Mouse (Mus musculus): ENCODE results near the gene Trpd52l3.

DNA sequence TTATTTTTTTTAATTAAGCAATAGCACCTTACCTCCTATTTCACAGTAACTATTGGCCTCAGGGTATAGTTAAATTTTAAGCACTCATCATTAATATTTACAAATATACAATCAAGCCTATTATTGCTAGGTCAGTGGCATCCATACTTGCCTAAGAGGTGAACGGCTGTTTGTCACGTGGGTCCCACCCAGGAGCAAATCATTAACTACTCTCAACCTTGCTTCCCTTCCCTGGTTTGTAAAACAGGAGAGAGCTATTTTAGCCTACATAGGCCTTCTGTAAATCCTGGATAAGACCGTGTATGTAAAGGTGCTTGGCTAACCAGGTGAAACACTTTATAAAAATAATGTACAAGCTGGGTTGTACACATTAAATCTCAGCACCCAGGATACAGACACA lies 35.6 kb upstream of the Trpd52l3 start:
- TF ChIP-seq CTCF (IDR thresholded peaks at IDR 0.05; ENCODE audit: low read depth) (no peak), EP300 (IDR thresholded peaks at IDR 0.05; ENCODE audit: low read depth) (no peak)
